ENCODE assay signal across 25 mouse cellular contexts in genomic region chr10:69414888-69415287, GRCm38 (mm10). TPM values are rescaled to one million over a fixed set of nuclear protein-coding genes. Genes with fewer than 3 reads are reported as not detected.
DNase-seq lines count a peak whose midpoint lies in the region; ATAC-seq and TF ChIP-seq lines count a peak whose summit lies in the region.
"Had no signal": no experiment of that assay in that cellular context is flagged by ENCODE, and none has a peak within 500 bp of the region (broad histone marks: within the 10 kb centered on the region; RNA-seq: fewer than 3 reads in every experiment).

No protein-coding gene starts in this region.

- peaks cover 3% of the 10 kb centered on the region; the same call in 1 of the 2 replicates for H3K4me1 ChIP-seq in lung, postnatal 0 days (ENCODE audit: insufficient read depth, low read depth, low read length)
- no peaks in the 10 kb centered on the region for H3K4me1 ChIP-seq in stomach, postnatal 0 days (replicated peaks; ENCODE audit: control insufficient read depth, insufficient read depth)
- H3K4me1 ChIP-seq: forebrain, embryonic 13.5 days; heart, embryonic 12.5 days; hindbrain, embryonic 10.5 days; limb, embryonic 13.5 days; liver, embryonic 15.5 days; midbrain, embryonic 12.5 days had no signal

- peak; percentile 89 for ATAC-seq in lung, postnatal 0 days
- ATAC-seq in stomach, postnatal 0 days (ENCODE audit: low FRiP score, low TSS enrichment), result peak; percentile 47; the same call in 1 of the 2 replicates
- ATAC-seq: forebrain, embryonic 13.5 days; hindbrain, postnatal 0 days had no signal

- DNase-seq in kidney, postnatal 14 days, result peak; percentile 39
- DNase-seq in kidney, adult 8-10 months, result no peak
- DNase-seq in urinary bladder, postnatal 36 days (ENCODE audit: low spot score in 2 of 2), result peak; percentile 13 to 31
- DNase-seq in urinary bladder, postnatal 10 days (ENCODE audit: low spot score), result no peak
- DNase-seq in lung, postnatal 0 days (ENCODE audit: low spot score), result peak; percentile 82
- no peak for DNase-seq in stomach, postnatal 0 days (ENCODE audit: low spot score)
- no peak for DNase-seq in embryo, embryonic 10.5 days (ENCODE audit: low spot score)
- no peak for DNase-seq in retina, embryonic 14.5 days (ENCODE audit: low spot score)
- DNase-seq: adrenal gland, postnatal 10 days; B cell, adult 2 months; cerebellum, adult 2 months; cerebellum, postnatal 36 days; gastrocnemius, postnatal 10 days; heart, postnatal 10 days; kidney, adult 11 months; layer of hippocampus, adult 9-11 months had no signal

- H3K4me2 ChIP-seq in lung, postnatal 0 days (replicated peaks; ENCODE audit: low read depth, low read length), result 0 out of 2 replicates have a peak overlapping the region, but pooled peaks have one; percentile 28
- no peak overlapping the region for H3K4me2 ChIP-seq in stomach, postnatal 0 days (replicated peaks; ENCODE audit: low read depth)
- H3K4me2 ChIP-seq: forebrain, embryonic 13.5 days; heart, embryonic 12.5 days; limb, embryonic 13.5 days; liver, embryonic 15.5 days; midbrain, embryonic 12.5 days had no signal

- no peak for TF ChIP-seq CTCF in lung, postnatal 0 days (IDR thresholded peaks at IDR 0.05)
- TF ChIP-seq CTCF in stomach, postnatal 0 days (IDR thresholded peaks at IDR 0.05; ENCODE audit: low read depth), result no peak

- no peaks in the 10 kb centered on the region for H3K36me3 ChIP-seq in lung, postnatal 0 days (ENCODE audit: insufficient read depth, low read length)
- no peaks in the 10 kb centered on the region for H3K36me3 ChIP-seq in stomach, postnatal 0 days (ENCODE audit: control insufficient read depth, insufficient read depth, low read length)
- H3K36me3 ChIP-seq: G1E; heart, embryonic 12.5 days; hindbrain, embryonic 10.5 days; limb, embryonic 13.5 days; liver, embryonic 15.5 days; midbrain, embryonic 12.5 days had no signal

- no peak overlapping the region for H3K27ac ChIP-seq in lung, postnatal 0 days (ENCODE audit: low read length)
- no peak overlapping the region for H3K27ac ChIP-seq in stomach, postnatal 0 days (replicated peaks)
- H3K27ac ChIP-seq: forebrain, embryonic 13.5 days; hindbrain, embryonic 10.5 days; hindbrain, postnatal 0 days; limb, embryonic 13.5 days; liver, embryonic 15.5 days; midbrain, embryonic 12.5 days had no signal

- H3K9ac ChIP-seq in lung, postnatal 0 days (replicated peaks; ENCODE audit: low read depth), result no peak overlapping the region
- H3K9ac ChIP-seq in stomach, postnatal 0 days (ENCODE audit: low read length), result no peak overlapping the region
- H3K9ac ChIP-seq: forebrain, embryonic 13.5 days; heart, embryonic 12.5 days; limb, embryonic 13.5 days; liver, embryonic 15.5 days; midbrain, embryonic 12.5 days had no signal

- no peaks in the 10 kb centered on the region for H3K27me3 ChIP-seq in lung, postnatal 0 days (replicated peaks; ENCODE audit: insufficient read depth, low read length)
- H3K27me3 ChIP-seq in stomach, postnatal 0 days (ENCODE audit: control insufficient read depth, insufficient read depth, low read length), result no peaks in the 10 kb centered on the region
- H3K27me3 ChIP-seq: CH12.LX; forebrain, embryonic 13.5 days; heart, embryonic 12.5 days; limb, embryonic 13.5 days; liver, embryonic 15.5 days; midbrain, embryonic 12.5 days had no signal

- TF ChIP-seq EP300 in lung, postnatal 0 days (IDR thresholded peaks at IDR 0.05), result no peak
- no peak for TF ChIP-seq EP300 in stomach, postnatal 0 days (optimal IDR thresholded peaks at IDR 0.05)

- no peak overlapping the region for H3K4me3 ChIP-seq in lung, postnatal 0 days (ENCODE audit: low read depth, low read length)
- no peak overlapping the region for H3K4me3 ChIP-seq in stomach, postnatal 0 days (ENCODE audit: low read depth, low read length)
- H3K4me3 ChIP-seq: forebrain, embryonic 13.5 days; heart, embryonic 12.5 days; hindbrain, embryonic 10.5 days; limb, embryonic 13.5 days; liver, embryonic 15.5 days; midbrain, embryonic 12.5 days had no signal

- H3K9me3 ChIP-seq in lung, postnatal 0 days (ENCODE audit: low read length), result no peaks in the 10 kb centered on the region
- H3K9me3 ChIP-seq in stomach, postnatal 0 days (ENCODE audit: control insufficient read depth, low read length), result no peaks in the 10 kb centered on the region
- H3K9me3 ChIP-seq: forebrain, embryonic 13.5 days; heart, embryonic 12.5 days; hindbrain, embryonic 10.5 days; limb, embryonic 13.5 days; liver, embryonic 15.5 days; midbrain, embryonic 12.5 days had no signal

- WGBS in lung, postnatal 0 days, result 21% methylated on average over 12 of the region's 12 CpGs
- WGBS in stomach, postnatal 0 days, result 36% methylated on average over 12 of the region's 12 CpGs

RNA-seq across cellular contexts. Expression of gene Ank3, which starts 16.3 kb away (rescaled TPM):
- polyA plus RNA-seq in lung, postnatal 0 days (2015; fragmentation: Nextera tagmentation; extraction: Ambion mirVana), result 24.5 and 31.5 TPM in 2 replicates
- polyA plus RNA-seq in stomach, postnatal 0 days (2015; fragmentation: Nextera tagmentation; extraction: Ambion mirVana), result 16.0 and 16.8 TPM in 2 replicates
- polyA plus RNA-seq: G1E had no signal

Comparison
In these comparisons a context has a peak if more than half of its experiments do, and no peak if none do; other contexts are left out.
1. DNase-seq: peak in kidney, postnatal 14 days (single experiment), urinary bladder, postnatal 36 days (2 of 2) and lung, postnatal 0 days (single experiment); none in kidney, adult 8-10 months (0 of 2), urinary bladder, postnatal 10 days (single experiment), stomach, postnatal 0 days (single experiment), embryo, embryonic 10.5 days (single experiment) and retina, embryonic 14.5 days (single experiment).